Comparison of ENCODE assay signal across 7 mouse cellular contexts in the genomic region with DNA sequence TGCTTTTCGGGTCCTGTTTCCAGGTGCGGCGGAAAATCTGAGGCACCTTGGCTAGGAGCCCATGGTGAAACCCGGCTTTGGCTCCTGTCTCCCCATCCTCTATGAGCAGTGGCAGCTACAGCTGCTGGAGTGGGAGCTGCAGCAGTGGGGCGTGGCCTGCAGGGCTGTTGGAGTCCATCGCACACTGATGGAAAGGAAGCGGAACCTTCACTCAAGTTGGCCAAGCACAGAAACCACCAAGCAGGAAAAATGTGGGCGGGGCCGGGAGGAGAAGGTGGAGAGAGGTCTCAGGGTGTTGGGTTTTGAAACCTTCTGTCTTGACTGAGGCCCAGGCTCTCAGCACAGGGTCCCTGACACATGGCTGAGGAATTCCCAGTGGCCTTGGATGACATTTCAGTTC.
DNase-seq lines count a peak whose midpoint lies in the region; ATAC-seq and TF ChIP-seq lines count a peak whose summit lies in the region.

No protein-coding gene starts in this region.

- H3K9ac ChIP-seq in liver, postnatal 0 days (replicated peaks) = no peak overlapping the region

- in situ Hi-C loops in Patski (cut with MboI; ENCODE audit: low pct_unique_long_range_greater_than_20kb) = no loop called here

- DNase-seq in Patski (ENCODE audit: low read depth, low spot score) = peak; percentile 83
- DNase-seq in embryo, embryonic 11 days = peak; percentile 54
- DNase-seq in heart, postnatal 25 days (ENCODE audit: low spot score) = peak; percentile 28
- DNase-seq in liver, postnatal 0 days = peak; percentile 47
- peak; percentile 10 to 42 for DNase-seq in thymus, postnatal 36 days
- DNase-seq in left cerebral cortex, adult 11 months (ENCODE audit: low spot score) = no peak
- no peak for DNase-seq in left cerebral cortex, adult 8-10 months (ENCODE audit: low spot score in 2 of 2)

- no peaks in the 10 kb centered on the region for H3K36me3 ChIP-seq in liver, postnatal 0 days (replicated peaks; ENCODE audit: insufficient read depth, low read length)

- CTCF ChIA-PET in Patski (lab: Charles Lee) = interaction anchor here (1.2 to 1.9 kb wide), 3 partner anchors 66 to 428 kb away, joined by 3 to 8 read pairs (median 4); no protein-coding TSS in a partner anchor

- WGBS in liver, postnatal 0 days (ENCODE audit: insufficient replicate concordance) = 36% methylated on average over 9 of the region's 9 CpGs

- TF ChIP-seq CTCF in Patski (IDR thresholded peaks at IDR 0.05) = no peak
- no peak for TF ChIP-seq CTCF in liver, postnatal 0 days (IDR thresholded peaks at IDR 0.05; ENCODE audit: low read depth)

- H3K27me3 ChIP-seq in Patski = no peaks in the 10 kb centered on the region
- peaks cover 2% of the 10 kb centered on the region; the same call in 1 of the 2 replicates for H3K27me3 ChIP-seq in liver, postnatal 0 days (ENCODE audit: insufficient read depth, low read length)

- no peak overlapping the region for H3K27ac ChIP-seq in liver, postnatal 0 days (ENCODE audit: low read depth)

- no peaks in the 10 kb centered on the region for H3K9me3 ChIP-seq in liver, postnatal 0 days (ENCODE audit: low read length)

- POLR2A ChIA-PET in Patski (lab: Charles Lee) = interaction anchor here (1.6 kb wide), 1 partner anchor 404 kb away, joined by 3 read pairs; no protein-coding TSS in a partner anchor

- peak; percentile 88 for ATAC-seq in Patski
- no peak for ATAC-seq in liver, postnatal 0 days

- intact Hi-C loops in heart, postnatal 25 days (cut with DNase I) = loop anchor here (5.0 kb wide), 1 partner anchor 127 kb away; no protein-coding TSS in a partner anchor

- H3K4me2 ChIP-seq in liver, postnatal 0 days (ENCODE audit: low read depth, low read length) = no peak overlapping the region

- no peak overlapping the region for H3K4me3 ChIP-seq in liver, postnatal 0 days (ENCODE audit: low read depth, low read length)

- TF ChIP-seq EP300 in liver, postnatal 0 days (IDR thresholded peaks at IDR 0.05; ENCODE audit: low read depth) = no peak

- no peaks in the 10 kb centered on the region for H3K4me1 ChIP-seq in liver, postnatal 0 days (ENCODE audit: insufficient read depth)

Comparison
In these comparisons a context has a peak if more than half of its experiments do, and no peak if none do; other contexts are left out.
1. DNase-seq: peak in Patski (single experiment), embryo, embryonic 11 days (single experiment), heart, postnatal 25 days (single experiment), liver, postnatal 0 days (single experiment) and thymus, postnatal 36 days (2 of 2); none in left cerebral cortex, adult 11 months (single experiment) and left cerebral cortex, adult 8-10 months (0 of 2).